Mouse (Mus musculus): ENCODE data around the gene Mad2l2. TPM values are rescaled to one million over a fixed set of nuclear protein-coding genes. Genes with fewer than 3 reads are reported as not detected.
A peak's percentile ranks its signal among the peaks of the same experiment; 100 is the strongest.

Mad2l2 gene
- total RNA-seq, 2 experiments from 2014 or later: 22.3 to 23.9 TPM

DNA sequence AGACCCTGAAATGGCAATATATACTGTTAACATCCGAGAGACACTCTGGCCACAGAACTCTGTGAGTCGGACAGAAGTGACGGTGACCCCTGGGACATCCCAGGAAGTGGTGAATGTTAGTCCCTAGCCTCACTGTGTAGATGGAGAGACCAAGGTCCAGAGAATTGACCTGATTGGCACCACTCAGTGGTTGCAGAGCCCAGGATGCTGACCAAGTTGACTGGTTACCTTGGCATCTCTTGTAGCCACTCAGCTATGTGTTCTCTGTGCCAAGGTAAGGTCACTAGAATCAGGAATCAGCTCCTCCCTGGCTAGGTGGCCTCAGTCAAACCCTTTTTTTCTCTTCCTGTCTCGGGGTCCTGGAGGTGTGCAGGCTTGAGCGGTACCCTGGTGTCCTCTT is 13.5 kb downstream of the Mad2l2 start:
- DNase-seq: no peak

DNA sequence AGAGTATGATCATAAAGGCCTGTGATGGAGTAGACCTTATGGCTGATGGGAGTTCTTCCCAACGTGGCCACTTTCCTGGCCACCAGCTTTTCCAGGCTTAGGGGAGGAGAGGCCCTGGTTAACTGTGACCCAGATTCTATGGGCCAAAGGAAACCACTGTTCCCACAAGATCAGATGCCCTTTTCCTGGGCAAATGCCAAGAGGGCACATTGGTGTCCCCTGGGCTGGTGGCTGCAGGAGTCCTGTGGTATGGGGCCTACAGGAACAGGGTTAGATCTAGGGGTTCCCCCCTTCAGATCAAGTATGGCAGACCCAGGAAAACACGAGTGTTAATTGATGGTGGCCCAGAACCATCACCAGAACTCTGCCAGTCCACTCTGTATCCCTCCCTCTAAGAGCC is 17.5 kb downstream of the Mad2l2 start:
- DNase-seq: no peak

DNA sequence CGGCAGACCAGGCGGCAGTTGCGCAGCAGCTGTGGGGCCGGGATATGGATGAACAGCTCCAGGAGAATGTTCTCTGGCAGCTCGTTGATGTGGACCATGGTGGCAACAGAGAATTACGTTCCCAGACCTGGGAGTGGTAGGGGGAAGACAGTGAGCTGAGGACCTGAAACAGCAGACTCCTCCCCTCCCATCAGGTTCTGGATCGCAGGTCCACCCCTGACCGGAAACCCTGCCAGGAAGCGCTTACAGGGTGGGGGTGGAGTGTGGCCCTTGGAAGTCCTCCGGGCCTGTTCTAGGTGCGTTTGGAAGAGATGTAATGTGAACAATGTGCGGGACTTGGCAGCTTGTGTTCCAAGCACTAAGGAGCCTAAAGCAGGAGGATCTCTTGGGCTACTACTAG is 19.4 kb downstream of the Mad2l2 start:
- no peak for DNase-seq

DNA sequence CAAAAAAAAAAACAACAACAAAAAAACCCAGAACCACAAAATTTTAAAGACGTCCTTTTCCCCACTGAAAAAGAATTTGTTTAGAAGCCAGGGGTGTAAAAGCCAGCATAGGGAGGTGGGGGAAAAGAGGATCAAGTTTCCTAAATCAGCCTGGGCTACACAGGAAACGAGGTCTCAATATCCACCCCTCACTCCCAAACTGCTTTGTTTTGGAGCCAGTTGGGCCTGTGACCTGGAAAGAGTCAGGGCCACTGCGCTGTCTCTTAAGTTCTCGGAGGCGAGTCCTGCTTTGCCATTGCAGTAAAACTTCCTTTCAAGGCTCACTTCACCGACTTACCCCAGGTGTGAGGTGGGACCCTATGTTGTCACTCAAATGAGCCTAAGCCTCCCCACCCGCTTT is 20.1 kb downstream of the Mad2l2 start:
- DNase-seq: no peak

DNA sequence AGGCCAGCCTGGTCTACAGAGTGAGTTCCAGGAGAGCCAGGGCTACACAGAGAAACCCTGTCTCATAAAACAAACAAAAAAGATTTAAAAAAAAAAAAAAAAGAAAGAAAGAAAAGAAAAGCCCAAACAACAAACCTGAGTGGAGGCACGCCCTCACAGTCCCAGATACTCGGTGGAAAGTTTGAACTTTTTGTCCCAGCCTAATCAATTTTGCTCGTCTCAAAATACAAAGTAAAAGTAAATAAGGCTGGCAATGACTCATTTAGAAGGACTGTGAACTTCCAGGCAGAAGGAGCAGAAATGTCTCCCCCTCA is 20.7 kb downstream of the Mad2l2 start:
- no peak for DNase-seq

DNA sequence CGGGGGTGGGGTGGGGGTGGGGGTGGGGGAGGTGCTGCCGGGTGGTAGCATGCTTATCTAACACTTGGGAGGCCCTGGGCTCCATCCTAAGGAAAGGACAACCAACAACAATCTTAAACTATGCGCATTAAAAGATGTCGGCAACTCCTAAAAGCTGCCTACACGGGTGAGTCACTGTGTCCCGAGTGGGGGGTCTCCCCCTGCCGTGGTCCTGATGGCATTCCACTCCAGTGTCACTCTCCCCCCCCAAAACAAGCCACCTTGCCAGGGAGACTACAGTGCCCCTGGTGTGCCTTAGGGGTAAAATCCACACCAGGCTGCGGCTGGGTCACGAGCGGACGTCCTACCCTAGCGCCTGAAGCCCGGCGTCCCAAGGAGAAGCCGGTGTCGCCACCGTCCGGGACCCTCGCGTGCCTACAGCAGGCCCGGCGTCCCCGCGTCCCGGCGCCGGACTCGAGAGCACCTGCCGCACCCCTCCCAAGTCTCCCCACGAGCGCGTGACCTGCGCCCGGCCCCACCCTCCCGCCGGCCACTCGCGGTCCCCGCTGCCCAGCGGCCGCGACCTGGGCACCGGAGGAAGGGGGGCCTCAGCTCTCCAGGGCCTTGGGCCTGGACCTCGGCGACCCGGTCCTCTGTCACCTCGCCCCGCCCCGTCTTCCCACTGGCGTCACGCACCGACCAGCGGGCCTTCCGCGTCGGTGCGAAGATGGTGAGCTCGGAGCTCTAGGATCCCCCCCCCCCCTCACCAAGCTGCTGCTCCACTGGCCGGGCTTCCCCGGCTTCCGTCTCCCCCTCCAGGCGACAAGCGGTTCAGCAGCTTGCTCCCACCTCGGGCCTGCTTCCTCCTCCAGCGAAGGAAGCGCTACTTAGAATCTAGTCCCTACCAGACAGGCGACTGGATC is 21.3 kb downstream of the Mad2l2 start, which contains the start of gene Fbxo6:
Fbxo6 (minus strand) TSS at position 874 of the 902 bp plus-strand sequence.
- DNase-seq: peak; percentile 90

DNA sequence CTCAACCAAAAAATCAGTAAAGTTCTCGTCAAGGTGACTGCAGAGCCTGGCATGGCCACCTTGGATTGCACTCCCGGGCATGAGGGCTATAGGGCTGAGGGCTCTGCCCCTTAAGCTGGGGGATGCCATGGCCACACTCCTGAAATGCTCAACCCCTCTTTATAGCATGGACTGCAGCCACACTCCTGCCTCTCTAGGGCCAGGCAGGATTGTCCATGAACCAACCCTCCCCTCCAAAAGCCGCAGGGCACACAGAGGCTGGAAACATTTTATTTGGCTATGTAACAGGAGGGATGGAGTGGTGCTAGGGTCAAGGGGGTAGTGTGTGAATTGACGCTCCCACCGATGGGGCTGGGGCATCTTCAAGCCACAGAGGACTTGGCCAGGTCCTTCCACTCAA is 22.4 kb downstream of the Mad2l2 start:
- no peak for DNase-seq

DNA sequence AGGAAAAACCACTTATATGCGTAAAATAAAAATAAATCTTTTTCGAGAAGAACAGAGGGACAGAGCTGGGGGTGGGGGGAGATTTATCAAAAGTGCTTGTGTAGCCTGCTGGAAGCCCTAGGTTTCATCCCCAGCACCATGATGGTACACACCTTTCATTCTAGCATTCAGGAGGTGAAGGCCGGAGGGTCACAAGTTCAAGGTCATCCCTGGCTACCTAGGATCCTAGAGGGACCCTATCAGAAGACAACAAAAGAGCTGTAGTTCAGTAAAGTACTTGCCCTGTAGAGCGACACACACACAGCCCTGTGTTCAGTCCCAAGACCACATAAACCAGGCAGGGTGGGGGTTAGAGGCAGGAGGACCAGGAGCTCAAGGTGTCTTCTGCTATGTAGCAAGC is 23.8 kb downstream of the Mad2l2 start:
- DNase-seq: no peak

DNA sequence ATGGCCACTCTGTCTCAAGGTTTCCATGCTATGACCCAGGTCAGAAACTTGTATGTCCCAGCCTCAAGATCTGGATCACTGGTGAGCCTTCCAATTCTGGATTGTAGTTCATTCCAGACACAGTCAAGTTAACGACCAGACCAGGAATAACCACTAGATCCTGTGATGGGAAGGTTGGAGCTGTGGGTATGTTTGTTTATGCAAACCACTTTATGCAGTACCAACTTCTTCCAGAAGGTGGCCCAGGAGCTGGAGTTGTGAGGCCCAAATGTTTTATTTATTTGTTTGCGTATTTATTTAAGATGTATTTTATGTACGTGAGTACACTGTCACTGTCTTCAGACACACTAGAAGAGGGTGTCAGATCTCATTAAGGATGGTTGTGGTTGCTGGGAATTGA is 24.8 kb downstream of the Mad2l2 start:
- DNase-seq: peak; percentile 59

DNA sequence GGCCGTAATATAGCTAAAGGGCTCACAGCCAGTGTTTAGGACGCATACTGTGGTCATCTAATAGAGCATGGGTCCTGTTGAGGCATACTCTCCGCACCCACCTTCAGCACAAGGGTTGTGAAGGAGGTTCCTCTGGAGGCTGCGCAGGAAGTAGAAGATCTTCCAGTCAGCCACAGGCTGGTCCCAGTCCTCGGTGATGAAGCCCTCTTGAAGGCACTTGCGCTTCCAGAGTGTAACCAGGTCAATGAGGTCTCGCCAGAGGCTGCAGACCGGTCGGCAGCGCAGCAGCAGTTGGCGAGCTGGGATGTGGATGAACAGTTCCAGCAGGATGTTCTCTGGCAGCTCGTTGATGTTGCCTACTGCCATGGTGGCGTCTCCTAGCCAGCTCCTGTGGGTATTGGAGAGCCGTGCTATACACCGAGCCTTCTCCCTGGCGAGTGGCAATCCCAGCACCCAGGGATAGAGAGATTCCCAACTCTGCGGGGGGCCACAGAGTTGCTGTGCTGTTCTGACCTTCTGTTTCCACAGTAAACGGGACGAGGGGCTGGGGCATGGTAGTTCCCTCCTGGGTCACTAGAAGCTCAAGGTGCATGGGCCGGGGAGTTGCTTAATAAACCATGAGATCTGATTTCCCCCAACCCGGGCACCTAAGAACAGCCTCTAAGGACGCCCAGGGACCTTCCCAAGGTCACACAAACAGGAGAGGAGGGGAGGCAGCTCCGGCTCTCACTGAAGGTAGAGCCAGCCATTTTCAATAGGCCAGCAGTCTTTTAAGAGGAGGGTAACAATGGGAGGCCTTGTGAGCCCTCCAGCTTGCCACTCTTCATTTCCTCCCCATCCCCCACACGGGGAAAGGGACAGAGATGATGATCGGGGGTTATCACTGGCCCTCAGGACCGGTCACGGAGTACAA is 28.5 kb downstream of the Mad2l2 start:
- no peak for DNase-seq

DNA sequence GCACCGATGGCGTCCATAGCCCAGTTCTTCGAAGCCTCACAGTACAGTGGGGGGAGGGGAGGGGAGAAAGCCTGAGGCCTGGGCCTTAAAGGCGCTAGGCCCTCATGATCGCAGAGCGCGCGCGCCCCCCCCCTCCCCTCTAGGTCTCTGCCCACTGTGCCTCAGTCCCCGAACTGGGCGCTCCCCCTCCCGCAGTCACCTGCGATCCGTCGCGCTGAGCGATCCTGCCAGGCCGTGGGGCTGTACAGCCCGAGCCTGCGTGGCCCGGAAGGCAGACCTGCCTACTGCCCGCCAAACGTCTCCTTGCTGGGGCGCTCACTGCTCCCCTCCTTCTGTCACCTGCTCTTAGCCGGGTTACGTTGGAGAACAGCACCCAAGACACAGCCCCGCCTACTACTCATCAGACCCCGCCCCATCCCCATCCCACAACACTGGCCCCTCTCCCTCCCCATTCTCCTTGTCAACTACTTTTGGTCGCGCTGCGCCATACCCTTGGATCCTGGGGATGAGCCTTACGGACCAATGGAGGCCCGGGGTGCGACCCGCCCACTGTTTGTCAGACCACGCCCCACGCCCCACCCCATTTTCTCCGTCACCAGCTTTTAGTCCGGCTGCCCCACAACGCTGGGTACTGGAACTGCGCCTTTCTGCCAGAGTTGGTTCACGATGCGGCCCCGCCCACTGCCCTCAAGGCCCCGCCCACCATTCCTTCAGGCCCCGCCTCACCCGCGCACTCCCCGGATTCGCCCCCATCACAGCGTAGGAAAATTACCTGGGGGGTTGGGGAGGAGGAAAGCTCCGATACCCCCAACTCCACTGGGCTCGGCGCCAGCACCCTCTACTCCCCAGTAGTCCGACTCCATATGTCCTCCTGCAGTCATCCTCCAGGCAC is 29.6 kb downstream of the Mad2l2 start:
- peak; percentile 96 for DNase-seq

DNA sequence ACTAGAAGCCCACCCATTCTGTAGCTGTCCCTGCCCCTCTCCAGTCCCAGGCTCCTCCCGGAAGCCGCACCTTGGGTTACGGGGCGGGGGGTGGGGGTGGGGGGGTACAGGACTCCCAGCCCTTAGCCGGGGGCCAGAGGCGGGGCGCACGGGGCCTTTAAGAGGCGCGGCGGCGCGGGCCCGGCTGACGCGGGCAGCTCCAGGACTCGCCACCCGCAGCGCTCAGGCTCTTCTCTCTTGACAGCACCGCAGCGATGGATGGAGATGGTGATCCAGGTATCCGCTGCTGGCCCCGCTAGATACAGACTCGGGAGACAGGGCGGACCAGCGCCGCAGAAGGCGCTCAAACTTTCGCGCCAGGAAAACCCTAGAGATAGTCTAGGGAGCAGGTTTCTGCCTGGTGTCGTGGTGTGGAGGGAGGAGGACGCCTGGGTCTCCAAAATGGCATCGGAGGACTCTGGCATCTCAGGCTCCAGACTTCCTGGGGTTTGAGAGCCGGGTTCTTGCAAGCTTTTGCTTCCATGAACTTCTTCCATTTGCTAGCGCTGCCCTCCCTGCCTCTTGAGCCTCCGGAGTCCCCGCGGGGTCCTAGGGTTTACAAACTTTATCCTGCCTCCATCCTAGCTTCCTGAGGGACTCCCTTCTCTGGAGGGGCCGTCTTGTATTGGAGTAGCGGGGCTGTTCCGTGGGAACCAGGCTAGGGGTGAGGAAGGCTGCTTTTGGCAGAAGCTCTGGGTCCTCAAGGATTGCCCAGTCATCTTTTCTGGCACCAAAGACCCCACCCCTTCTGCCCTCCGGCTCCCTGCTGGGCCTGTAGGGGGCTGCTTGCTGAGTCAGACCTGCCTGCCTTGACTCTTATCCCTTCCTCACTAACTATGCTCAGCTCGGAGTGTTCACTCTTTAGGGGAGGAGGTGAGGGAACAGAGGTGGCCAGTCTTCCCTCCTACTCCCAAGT is 30.5 kb downstream of the Mad2l2 start, which contains the start of the genes Fbxo44 and Fbxo2:
Fbxo44 (minus strand) TSS at position 47 of the 955 bp plus-strand sequence.
Fbxo2 (plus strand) TSS at position 186 of the 955 bp plus-strand sequence.
- DNase-seq: peak; percentile 46

DNA sequence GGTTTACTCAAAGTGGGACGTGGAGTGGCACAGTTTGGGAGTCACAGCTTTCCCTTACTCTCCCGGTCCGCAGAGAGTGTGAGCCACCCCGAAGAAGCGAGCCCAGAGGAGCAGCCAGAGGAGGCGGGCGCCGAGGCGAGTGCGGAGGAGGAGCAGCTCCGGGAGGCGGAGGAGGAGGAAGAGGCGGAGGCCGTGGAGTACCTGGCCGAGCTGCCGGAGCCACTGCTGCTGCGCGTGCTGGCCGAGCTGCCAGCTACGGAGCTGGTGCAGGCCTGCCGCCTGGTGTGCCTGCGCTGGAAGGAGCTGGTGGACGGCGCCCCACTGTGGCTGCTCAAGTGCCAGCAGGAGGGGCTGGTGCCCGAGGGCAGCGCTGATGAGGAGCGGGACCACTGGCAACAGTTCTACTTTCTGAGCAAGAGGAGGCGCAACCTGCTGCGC is 33.8 kb downstream of the Mad2l2 start:
- peak; percentile 84 for DNase-seq

DNA sequence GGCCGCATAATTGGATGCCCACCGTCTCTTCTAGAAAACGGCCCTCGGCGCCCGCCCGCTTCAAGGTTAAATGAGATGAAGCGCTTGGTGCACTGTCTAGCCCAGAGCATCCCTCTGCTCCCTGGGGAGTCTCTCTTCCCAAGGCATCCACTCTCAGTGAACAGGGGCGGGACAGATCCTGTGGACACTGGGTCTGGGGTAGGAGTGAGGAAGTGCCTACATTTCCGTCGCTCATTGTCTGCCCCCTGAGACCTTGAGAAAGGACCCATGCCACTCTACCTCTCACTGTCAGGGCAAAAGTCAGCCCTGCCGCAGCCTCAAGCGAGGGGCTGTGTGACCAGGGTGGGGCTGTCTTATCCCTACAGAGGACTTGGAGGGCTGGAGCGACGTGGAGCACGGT is 34.3 kb downstream of the Mad2l2 start:
- DNase-seq: no peak

DNA sequence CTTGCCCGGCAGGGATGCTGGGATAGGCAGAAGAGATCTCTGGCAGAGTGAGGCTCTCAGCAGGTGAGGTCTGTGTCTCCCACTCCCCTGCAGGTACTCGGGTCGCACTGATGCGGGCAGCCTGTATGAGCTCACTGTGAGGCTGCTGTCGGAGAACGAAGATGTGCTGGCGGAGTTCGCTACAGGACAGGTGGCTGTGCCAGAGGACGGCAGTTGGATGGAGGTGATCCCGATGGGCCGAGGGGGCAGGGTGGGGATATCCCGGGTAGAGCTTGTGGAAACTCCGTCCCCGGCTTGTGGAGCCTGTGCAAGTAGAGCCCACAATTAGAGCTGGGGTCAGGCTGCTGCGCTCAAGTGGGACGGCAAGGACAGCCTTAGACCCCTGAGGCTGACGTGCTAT is 35.4 kb downstream of the Mad2l2 start:
- DNase-seq: no peak

DNA sequence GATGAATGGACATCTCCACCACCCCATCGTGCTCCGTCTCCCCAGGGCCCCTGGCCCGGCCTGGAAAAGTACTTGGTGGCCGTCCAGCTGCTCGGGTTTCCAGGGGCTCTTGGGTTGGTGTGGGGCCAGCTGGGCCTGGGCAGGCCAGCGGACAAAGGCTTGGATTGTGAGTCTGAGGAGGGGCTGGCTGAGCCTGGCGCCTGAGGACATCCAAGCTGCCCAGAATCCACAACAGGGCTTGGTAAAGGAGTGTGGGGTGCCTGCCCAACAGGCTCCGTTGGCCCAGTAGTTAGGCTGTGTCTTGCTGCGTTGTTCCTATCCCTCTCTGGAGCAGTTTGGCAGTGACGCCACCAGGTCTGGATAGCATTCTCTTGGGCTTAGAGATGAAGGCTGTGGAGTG is 36.2 kb downstream of the Mad2l2 start:
- DNase-seq: no peak

DNA sequence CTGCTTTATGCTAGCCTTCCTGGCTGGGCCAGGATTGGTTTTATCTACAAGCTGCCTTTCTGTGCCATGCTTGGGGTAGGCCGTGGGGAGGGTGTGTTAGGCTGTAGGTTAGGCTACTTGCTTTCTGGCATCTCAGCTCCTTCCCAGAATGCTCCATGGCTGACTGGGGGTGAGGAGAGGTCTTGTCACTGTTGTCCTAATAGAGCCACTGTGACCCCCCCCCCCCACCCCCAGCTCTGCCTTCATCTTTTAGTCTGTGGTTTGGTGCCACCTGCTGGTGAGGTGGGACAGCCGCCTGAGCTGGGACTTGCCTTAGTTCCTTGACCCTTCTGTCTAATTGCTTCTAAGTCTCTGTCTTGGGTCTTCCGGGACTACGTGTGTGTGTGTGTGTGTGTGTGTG is 36.8 kb downstream of the Mad2l2 start:
- peak; percentile 79 for DNase-seq

DNA sequence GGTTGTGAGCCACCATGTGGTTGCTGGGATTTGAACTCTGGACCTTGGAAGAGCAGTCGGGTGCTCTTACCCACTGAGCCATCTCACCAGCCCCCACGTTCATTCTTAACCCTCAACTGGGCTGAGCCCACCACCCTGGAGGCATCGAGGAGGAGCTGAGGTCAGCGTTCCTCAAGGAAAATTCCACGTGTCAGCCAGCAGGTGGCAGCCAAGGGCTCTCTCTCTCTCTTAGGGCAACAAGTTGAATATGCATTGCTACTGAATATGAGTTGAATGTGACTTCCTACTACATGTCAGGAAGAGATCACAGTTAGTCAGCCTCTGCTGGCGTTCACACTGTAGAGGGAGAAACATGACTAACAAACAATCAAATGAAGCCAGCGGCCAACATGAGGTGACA is 38.1 kb downstream of the Mad2l2 start:
- DNase-seq: peak; percentile 71

DNA sequence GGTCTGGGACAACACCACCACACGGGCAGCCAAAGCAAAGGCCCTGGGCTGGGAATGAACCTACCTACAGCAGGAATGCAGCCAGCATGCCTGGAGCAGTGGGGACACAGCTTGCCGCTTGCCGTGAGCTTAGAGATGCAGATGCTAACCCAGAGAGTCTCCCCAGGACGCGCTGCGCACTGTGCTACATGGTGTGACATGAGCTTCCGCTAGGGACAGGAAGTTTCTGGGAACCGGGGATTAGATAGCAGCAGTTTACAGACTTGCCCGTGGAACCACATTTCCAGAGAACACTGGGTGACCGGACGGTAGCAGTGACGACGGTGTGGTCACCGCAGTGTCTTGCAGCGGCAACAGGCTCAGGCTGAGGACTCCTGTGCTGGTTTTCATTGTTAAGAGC is 39.4 kb downstream of the Mad2l2 start:
- DNase-seq: no peak

DNA sequence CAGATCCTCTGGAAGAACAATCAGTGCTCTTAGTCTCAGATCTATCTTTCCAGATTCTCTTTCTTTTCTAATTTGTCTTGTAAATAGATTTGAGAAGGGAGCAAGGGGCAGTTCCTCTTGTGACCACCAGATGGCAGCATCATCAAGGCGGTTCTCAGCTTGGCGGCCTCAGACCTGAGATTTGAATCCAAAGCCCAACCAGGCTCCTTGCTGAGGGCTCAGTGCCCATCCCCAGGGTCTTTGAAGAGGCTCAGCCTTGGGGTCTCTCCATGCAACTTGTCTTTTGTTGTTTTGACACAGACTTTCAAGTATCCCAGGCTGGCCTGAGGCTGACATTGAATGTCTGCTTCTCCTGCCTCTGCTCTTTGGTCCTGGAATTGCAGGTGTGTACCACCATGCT is 40.7 kb downstream of the Mad2l2 start:
- peak; percentile 63 for DNase-seq

DNA sequence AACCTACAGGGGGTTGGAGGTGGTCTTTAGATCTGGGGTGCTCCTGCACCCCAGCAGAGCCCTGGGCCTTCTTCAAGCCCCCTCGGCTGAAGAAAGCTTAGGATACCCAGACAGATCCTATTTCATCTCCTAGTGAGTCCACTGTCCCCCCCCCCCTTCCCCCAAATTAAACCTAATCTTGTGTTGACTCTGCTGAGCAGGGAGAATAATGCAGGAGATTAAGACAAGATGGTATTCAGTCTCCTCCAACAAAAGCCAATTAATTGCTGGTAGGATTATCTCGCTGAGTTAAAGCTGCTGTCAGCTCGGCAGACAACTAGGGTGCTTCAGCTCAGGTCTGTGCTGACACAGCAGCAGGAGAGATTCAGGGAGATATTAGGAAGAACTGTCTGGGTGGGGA is 41.1 kb downstream of the Mad2l2 start:
- no peak for DNase-seq
